Mouse (Mus musculus): Measurements from ENCODE around the gene Otulinl.

GRCm38 (mm10) chr15:27677801-27678200, 3.6 kb downstream of the Otulinl start:
- no peak for TF ChIP-seq ZC3H11A (IDR thresholded peaks at IDR 0.05; ENCODE audit: borderline replicate concordance, low read depth, low read length)
- TF ChIP-seq CHD2 (IDR thresholded peaks at IDR 0.05; ENCODE audit: low read depth, low read length) = no peak
- no peak for TF ChIP-seq MAFK (IDR thresholded peaks at IDR 0.05; ENCODE audit: insufficient read depth, low read depth, low read length)
- no peak for TF ChIP-seq ZNF384 (IDR thresholded peaks at IDR 0.05; ENCODE audit: low read depth, low read length)
- TF ChIP-seq HCFC1 (IDR thresholded peaks at IDR 0.05; ENCODE audit: borderline replicate concordance, insufficient read depth, low read length) = no peak
